Mouse (Mus musculus): ENCODE results near the gene Rhof.
A peak's percentile ranks its signal among the peaks of the same experiment; 100 is the strongest.
"Not testable (repeated sequence)": the region's sequence is repeated elsewhere in the genome, so short reads cannot be mapped to it uniquely, and the experiment has no call there.

Gene Rhof

GRCm38 (mm10) chr5:123068115-123068514 lies 64.4 kb downstream of the Rhof start, which contains the start of gene Tmem120b:
Gene Tmem120b, plus strand, starts transcription at chr5:123068415.
- DNase-seq (ENCODE audit: low spot score in 2 of 2), result no peak

- DNase-seq (ENCODE audit: low spot score in 2 of 2), result no peak
These were observed 65.0 kb downstream of the Rhof start for GRCm38 (mm10) chr5:123067395-123067995.

GRCm38 (mm10) chr5:123064207-123064606 lies 68.3 kb downstream of the Rhof start:
- DNase-seq (ENCODE audit: low spot score in 2 of 2), result no peak

GRCm38 (mm10) chr5:123063141-123063540 lies 69.4 kb downstream of the Rhof start:
- no peak for DNase-seq (ENCODE audit: low spot score in 2 of 2)

GRCm38 (mm10) chr5:123061402-123061749 lies 71.1 kb downstream of the Rhof start:
- DNase-seq (ENCODE audit: low spot score in 2 of 2), result not testable (repeated sequence)

- no peak for DNase-seq (ENCODE audit: low spot score in 2 of 2)
These were observed 71.6 kb downstream of the Rhof start for GRCm38 (mm10) chr5:123060706-123061401.

- no peak for DNase-seq (ENCODE audit: low spot score in 2 of 2)
These were observed 72.6 kb downstream of the Rhof start for GRCm38 (mm10) chr5:123059757-123060520.

- no peak for DNase-seq (ENCODE audit: low spot score in 2 of 2)
These were observed 74.0 kb downstream of the Rhof start for GRCm38 (mm10) chr5:123058251-123059102.

GRCm38 (mm10) chr5:123057366-123058250 lies 74.9 kb downstream of the Rhof start:
- peak; percentile 90 to 99 for DNase-seq (ENCODE audit: low spot score in 2 of 2)

Measured in urinary bladder, adult 18-20 months (tissue).